Mouse (Mus musculus): ENCODE measurements around the gene Neurod1. TPM values are rescaled to one million over a fixed set of nuclear protein-coding genes. Genes with fewer than 3 reads are reported as not detected.

The Neurod1 gene
- 33.3 and 42.1 TPM in 2 replicates for polyA plus RNA-seq (2012; rRNA removed)

DNA sequence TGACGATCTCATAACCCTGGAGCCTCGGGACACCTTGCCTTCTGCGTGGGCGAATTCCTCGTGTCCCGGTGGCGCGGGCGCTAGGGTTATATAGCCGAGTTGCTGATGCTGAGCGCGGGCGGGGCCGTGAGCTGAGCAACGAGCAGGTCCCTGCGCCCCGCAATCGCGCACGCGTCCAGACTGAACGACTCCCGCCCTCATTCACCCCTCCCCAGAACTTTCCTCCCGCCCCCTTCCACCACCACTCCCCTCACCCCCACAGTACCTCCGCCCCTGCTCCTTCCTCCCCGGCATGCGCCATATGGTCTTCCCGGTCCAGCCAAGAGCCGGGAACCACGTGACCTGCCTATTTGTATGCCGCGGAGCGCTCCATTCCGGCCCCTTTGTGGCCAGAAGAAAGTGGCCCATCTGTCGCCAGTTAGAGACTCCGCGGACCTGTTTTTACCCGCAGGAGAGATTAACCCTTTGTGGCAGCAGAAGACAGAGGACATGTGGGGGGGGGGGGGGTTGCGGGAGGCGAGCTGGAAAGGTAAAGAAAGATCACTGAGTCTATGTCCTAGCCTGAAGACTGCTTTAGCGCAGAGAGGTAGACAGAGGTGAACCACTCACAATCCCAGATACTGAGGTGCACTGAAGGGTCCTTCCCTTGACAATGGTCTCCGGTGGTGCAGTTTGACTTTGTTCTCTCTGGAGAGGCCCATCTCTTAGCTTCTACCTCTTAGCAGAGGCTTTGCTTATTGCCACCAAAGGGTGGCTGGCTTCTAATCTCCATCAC lies at the start of gene Neurod1, which contains the start of gene Cerkl:
Neurod1 (minus strand) TSS at position 177 of the 775 bp plus-strand sequence.
Cerkl (minus strand) TSS at position 211 of the 775 bp plus-strand sequence.
- TF ChIP-seq POLR2A (IDR thresholded peaks at IDR 0.05; ENCODE audit: borderline replicate concordance, extremely low read depth, insufficient read depth, insufficient read length, poor library complexity, severe bottlenecking), result peak; percentile 36; the same call in 1 of the 2 replicates
- TF ChIP-seq CTCF (IDR thresholded peaks at IDR 0.05; ENCODE audit: borderline replicate concordance, extremely low read depth, insufficient read depth, insufficient read length), result no peak
- peak; percentile 98 for DNase-seq (ENCODE audit: low read depth)

DNA sequence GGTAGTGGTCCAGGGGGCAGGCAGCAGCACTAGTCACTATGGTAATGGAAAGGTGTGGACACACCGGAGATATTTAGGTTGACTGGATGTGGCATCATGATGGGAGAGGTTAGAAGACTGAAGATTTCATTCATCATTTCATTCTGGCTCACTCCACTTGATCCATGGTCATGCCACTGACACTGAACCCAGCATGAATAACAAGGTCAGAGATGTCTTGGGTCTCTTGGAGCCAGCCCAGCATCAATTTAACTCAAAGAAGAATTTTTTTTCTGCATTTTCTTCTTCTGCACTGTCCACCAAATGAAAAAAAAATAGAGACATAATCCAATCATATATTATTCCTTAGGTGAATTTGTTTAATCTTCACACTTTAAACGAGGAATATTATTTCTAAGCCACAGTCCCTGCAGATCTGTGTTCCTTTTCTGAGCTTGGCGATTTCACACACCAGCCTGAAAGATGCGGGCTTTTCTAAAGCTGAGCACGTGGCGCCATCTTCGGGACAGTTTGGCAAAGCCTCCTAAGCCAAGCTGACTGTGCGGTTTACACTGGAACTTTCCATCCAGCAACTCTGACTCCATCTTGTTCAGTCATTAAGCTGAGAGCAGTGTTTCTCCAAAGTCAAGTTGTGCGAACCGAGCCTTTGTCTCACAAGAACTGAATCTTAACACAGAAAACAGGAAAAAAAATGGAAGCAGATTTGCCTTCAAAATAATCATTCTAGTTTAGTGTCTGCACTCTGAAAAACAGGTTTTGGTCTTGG lies 42.6 kb upstream of the Neurod1 start:
- TF ChIP-seq CTCF (IDR thresholded peaks at IDR 0.05; ENCODE audit: borderline replicate concordance, extremely low read depth, insufficient read depth, insufficient read length) (peak; percentile 98), POLR2A (IDR thresholded peaks at IDR 0.05; ENCODE audit: borderline replicate concordance, extremely low read depth, insufficient read depth, insufficient read length, poor library complexity, severe bottlenecking) (no peak)

DNA sequence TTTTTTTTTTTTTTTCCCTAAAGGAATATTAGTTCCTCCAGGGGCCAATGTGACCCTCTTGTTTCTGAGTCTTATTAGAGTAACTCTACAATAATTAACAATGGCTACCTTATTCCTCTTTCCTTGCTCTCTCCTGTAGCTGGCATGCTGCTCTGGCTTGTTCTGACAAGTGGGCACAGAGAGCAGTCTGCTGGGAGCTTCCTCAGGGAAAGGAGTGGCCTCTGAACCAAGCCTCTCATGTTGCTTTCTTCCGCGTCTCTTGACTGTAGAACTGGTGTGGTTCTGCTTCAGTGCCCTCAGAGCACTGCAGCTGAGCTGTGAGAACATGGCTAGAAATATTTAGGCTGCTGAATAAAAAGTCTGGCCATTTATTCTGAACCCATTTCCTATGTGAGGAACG lies 28.6 kb upstream of the Neurod1 start:
- TF ChIP-seq POLR2A (IDR thresholded peaks at IDR 0.05; ENCODE audit: borderline replicate concordance, extremely low read depth, insufficient read depth, insufficient read length, poor library complexity, severe bottlenecking), result no peak
- TF ChIP-seq CTCF (IDR thresholded peaks at IDR 0.05; ENCODE audit: borderline replicate concordance, extremely low read depth, insufficient read depth, insufficient read length), result no peak
- no peak for DNase-seq (ENCODE audit: low read depth)

More for the DNA sequence above, 42.6 kb upstream of the Neurod1 start:
- DNase-seq (ENCODE audit: low read depth), result peak; percentile 94

DNA sequence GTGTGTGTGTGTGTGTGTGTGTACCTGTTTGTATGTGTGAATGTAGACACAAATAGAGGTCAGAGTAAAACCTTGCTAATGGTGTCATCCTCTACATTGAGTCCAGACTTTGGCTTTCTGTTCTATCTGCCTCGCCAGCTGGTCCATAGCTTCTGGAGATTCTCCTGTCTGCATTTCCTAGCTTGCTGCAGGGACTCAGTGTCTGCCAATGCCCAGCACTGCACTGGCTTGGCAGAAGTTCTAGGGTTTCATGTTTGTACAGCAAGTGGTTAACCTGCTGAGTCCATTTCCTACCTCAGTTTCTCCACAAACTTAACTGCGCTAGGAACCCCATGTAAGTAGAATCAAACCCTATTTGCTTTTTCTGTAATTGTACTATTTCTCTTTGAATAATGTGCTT lies 26.0 kb upstream of the Neurod1 start:
- TF ChIP-seq CTCF (IDR thresholded peaks at IDR 0.05; ENCODE audit: borderline replicate concordance, extremely low read depth, insufficient read depth, insufficient read length) (no peak), POLR2A (IDR thresholded peaks at IDR 0.05; ENCODE audit: borderline replicate concordance, extremely low read depth, insufficient read depth, insufficient read length, poor library complexity, severe bottlenecking) (no peak)
- no peak for DNase-seq (ENCODE audit: low read depth)

DNA sequence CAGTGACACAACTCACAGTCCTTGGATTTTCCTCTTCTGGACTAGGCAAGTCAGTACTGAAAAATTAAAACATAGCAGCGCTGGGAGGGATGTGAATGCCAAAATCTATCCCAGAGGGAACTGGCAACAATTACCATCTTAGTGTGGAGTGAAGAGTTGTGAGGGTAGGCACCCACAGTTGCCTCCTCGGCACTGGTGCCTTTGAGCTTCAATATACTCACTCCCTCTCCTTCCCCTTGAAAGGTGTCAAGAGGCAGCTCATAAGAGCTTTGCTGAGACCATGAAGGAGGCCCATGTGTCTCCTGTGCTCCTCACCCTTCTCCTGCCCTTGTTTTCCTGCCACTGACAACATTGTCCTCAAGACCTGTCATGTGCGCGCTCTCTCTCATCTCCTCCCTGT lies 5.9 kb upstream of the Neurod1 start:
- peak; percentile 6 for DNase-seq (ENCODE audit: low read depth)
- TF ChIP-seq CTCF (IDR thresholded peaks at IDR 0.05; ENCODE audit: borderline replicate concordance, extremely low read depth, insufficient read depth, insufficient read length) (no peak), POLR2A (IDR thresholded peaks at IDR 0.05; ENCODE audit: borderline replicate concordance, extremely low read depth, insufficient read depth, insufficient read length, poor library complexity, severe bottlenecking) (no peak)

DNA sequence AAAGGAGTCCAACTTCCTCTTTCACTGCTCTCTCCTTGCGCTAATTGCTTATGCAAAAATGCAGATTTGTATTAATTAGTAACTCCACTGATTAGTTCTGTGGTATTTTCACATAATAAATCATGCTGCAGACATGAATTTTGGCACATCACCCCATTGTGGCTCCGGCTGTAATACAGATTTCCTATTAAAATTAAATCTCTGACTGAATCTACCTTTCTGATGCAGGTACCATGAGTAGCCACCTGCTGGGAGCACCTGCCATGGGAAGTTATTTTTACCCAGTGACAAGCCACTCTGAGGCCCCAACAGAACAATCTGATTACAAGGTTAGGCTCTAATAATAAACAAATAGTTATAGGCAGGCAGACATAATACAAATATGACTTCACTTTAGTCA lies 5.3 kb upstream of the Neurod1 start:
- peak; percentile 54 for DNase-seq (ENCODE audit: low read depth)
- no peak for TF ChIP-seq POLR2A (IDR thresholded peaks at IDR 0.05; ENCODE audit: borderline replicate concordance, extremely low read depth, insufficient read depth, insufficient read length, poor library complexity, severe bottlenecking)
- no peak for TF ChIP-seq CTCF (IDR thresholded peaks at IDR 0.05; ENCODE audit: borderline replicate concordance, extremely low read depth, insufficient read depth, insufficient read length)

DNA sequence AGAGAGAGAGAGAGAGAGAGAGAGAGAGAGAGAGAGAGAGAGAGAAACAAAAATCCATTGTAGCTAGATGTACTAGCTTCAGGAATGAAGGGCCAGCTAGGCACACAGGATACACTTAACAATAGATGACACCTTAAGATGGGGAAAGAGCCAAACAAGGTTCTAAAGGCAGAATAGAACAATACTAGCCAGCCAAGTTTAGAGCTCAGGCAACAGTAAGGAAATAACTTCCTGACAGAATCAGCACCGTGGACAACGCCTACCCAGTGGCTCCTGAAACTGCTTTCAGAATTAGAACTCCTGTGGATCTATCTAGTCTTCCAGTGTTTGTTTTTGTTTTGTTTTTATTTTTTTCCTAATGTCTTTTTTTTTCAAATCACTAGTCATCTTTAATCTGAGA lies 4.0 kb upstream of the Neurod1 start:
- no peak for DNase-seq (ENCODE audit: low read depth)
- TF ChIP-seq CTCF (IDR thresholded peaks at IDR 0.05; ENCODE audit: borderline replicate concordance, extremely low read depth, insufficient read depth, insufficient read length), result no peak
- no peak for TF ChIP-seq POLR2A (IDR thresholded peaks at IDR 0.05; ENCODE audit: borderline replicate concordance, extremely low read depth, insufficient read depth, insufficient read length, poor library complexity, severe bottlenecking)

DNA sequence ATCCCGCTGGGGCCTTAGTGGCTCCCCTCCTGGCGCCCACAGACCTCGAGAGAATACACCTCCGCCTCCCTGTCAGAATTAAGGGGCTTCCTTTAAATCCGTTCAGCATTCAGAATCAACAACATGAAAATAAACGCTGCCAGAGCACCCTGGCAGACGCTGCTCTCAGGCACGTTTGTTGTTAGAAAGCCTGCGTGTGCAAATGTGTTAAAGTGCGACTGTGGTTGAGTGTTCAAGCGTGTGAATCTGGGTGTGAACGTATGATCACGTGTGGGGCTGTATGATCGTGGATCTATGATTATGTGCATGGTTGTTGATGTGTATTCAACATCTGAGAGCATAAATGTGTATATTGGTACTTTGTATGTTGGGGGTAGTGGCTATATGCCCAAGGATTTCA lies 3.6 kb upstream of the Neurod1 start:
- TF ChIP-seq POLR2A (IDR thresholded peaks at IDR 0.05; ENCODE audit: borderline replicate concordance, extremely low read depth, insufficient read depth, insufficient read length, poor library complexity, severe bottlenecking) (no peak), CTCF (IDR thresholded peaks at IDR 0.05; ENCODE audit: borderline replicate concordance, extremely low read depth, insufficient read depth, insufficient read length) (no peak)

DNA sequence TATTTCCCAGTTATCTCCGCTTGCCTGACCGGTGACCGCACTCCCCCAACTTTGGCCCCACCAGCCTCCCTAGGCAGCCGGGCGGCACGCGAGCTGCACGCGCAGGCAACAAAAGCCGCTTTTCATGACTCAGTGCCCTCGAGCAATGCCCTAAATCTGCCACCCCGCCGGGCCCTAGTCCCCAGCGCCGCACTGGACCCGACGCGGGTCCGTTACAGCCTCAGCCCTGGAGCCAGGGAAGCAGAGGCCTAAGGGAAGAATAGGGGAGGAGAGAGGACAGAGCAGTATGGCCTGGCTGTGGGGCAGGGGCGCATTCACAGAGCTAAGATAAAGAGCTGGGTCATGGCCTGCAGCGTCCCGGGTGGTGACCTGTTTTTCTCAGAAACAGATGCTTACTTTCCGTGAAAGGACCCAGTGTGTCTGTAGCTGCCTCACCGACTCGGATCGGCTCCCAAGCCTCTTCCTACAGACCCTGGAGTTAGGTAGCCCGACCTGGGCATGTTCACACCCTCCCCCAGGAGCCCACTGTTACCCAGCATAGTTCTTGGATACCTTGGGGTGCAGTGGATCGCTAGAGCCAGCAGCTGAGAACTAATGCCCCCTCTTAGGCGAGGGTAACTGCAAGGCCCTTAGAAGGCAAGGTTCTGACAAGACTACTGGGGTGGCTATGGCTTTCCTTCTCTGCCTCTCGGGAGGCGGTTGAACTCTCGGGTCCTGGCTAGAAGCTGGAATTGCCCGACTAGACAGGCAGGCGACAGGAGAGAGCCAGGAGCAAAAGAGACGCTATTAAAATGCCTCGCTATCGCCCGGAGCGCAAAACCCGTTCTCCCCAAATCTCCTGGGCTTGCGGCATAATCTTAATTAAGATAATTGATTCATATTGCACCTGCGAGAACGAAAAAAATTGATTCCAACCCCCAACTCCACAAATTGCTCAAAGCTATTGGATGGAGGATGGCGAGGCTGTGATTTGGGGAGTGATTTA lies 2.8 kb upstream of the Neurod1 start:
- peak; percentile 82 for DNase-seq (ENCODE audit: low read depth)

More for the DNA sequence above, 3.6 kb upstream of the Neurod1 start:
- peak; percentile 88 for DNase-seq (ENCODE audit: low read depth)

DNA sequence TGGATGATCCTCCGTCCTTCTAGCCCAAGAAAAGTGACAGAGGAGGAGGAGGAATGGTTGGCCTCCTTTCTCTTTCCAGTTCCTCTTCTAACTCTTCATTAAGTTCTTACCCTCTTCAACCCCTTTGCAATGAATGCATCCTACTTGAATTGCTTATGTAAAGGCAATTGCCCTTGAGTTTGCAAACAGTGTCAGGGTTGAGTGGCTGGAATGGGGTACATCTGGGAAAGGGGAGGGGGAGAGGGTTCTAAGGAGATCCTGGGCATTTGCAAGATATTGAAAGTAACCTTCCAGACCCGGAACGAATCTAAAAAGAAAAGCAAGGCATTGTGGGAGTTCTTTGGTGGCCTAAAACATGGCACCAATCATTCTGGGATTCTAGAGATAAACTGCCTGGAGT lies 1.4 kb upstream of the Neurod1 start:
- no peak for TF ChIP-seq CTCF (IDR thresholded peaks at IDR 0.05; ENCODE audit: borderline replicate concordance, extremely low read depth, insufficient read depth, insufficient read length)
- TF ChIP-seq POLR2A (IDR thresholded peaks at IDR 0.05; ENCODE audit: borderline replicate concordance, extremely low read depth, insufficient read depth, insufficient read length, poor library complexity, severe bottlenecking), result no peak
- DNase-seq (ENCODE audit: low read depth), result peak; percentile 58

More for the DNA sequence above, 2.8 kb upstream of the Neurod1 start:
- TF ChIP-seq POLR2A (IDR thresholded peaks at IDR 0.05; ENCODE audit: borderline replicate concordance, extremely low read depth, insufficient read depth, insufficient read length, poor library complexity, severe bottlenecking) (no peak), CTCF (IDR thresholded peaks at IDR 0.05; ENCODE audit: borderline replicate concordance, extremely low read depth, insufficient read depth, insufficient read length) (no peak)

Data from brain, embryonic 14.5 days (tissue).